Mouse (Mus musculus): ENCODE measurements around the gene Zswim3. TPM values are rescaled to one million over a fixed set of nuclear protein-coding genes. Genes with fewer than 3 reads are reported as not detected.
"Not testable (repeated sequence)": the region's sequence is repeated elsewhere in the genome, so short reads cannot be mapped to it uniquely, and the experiment has no call there.

Gene Zswim3
- total RNA-seq, 2 experiments from 2014 or later: 1.4 TPM

DNA sequence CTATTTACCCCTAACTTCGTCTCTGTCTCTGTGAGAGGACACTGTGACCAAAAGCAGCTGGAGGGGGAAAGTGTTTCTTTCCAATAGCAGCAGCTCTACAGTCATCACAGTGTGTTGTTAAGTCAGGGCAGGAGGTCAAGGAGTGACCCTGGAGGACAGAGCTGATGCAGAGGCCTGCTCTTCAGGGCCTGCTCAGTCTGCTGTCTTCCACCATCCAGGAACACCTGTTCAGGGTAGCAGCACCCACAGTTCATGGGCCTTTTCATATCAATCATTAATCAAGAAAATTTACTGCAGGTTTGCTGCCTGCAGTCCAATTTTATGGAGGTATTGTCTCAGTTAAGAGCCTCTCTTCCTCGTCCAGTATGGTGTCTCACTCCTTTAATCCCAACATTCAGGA lies 8.7 kb downstream of the Zswim3 start:
- DNase-seq: no peak

DNA sequence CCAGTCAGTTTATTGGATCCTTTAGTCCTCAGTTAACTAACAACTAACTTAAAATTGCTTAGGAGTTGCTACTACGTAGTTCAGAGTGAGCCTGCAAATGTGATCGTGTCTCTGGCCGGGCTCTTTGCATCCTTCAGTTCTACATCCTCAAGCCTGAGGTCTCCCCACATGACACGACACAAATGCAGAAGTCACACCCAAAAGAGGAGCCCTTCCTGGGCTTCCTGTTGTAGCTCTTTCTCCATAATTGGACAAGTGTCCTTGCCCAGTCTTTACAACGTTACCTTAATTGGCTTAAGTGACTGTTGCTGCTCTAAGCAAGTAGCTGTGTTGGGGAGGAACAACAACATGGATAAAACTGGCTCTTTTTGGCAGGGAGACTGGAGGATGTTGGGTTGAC lies 10.4 kb downstream of the Zswim3 start:
- no peak for DNase-seq

DNA sequence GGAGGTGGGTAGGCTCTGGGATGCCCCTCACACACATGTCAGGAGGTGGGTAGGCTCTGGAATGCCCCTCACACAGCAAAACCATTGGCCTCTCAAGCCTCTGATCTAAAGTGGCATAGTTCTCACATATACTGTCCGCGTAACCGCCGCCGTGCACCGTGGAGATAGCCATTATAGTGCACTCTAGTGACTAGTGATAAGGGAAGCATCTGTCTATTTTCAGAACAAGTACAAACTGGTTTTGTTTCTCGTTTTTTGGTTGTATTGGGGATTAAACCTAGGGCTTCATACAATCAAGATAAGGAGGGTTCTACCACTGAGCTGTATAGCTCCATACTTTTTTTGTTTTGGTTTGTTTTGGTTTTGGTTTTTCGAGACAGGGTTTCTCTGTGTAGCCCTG lies 10.9 kb downstream of the Zswim3 start:
- no peak for DNase-seq

DNA sequence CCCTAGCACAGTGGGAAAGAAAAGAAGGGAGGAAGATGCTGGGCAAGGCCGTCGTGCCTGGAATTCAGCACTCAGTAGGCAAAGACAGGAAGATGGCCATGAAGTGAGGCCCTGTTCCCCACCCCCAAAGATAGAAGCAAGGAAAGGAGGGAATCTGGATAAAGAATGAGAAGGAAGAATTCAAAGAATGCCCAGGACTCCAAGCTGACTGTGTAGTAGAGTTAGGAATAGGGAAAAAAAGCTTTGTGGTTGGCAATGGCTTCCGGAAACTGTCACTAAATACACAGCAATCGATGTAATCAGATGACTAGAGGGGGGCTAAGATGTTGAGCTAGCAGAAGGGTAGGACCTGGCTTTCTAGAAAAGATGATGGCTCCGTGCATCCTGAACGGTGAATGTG lies 12.3 kb downstream of the Zswim3 start:
- DNase-seq: no peak

DNA sequence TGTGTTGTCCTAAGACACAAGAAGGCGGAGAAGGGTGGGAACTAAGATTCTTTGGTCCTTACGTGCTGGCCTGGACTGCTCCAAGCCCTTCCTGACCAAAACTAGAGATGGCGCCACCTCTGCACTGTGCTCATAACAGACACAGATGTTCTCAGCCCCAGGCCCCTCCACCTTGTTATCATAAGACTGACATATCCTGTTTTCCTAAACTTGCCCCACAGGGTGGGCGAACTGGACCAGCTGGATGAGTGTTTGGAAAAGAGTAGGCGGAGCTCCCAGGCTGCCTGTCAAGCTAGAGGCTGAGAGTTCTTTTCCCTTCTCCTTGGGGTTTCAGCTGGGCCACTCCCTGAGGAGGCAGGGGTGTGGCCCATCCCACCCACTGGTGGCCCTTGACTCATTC lies 12.8 kb downstream of the Zswim3 start:
- no peak for DNase-seq

DNA sequence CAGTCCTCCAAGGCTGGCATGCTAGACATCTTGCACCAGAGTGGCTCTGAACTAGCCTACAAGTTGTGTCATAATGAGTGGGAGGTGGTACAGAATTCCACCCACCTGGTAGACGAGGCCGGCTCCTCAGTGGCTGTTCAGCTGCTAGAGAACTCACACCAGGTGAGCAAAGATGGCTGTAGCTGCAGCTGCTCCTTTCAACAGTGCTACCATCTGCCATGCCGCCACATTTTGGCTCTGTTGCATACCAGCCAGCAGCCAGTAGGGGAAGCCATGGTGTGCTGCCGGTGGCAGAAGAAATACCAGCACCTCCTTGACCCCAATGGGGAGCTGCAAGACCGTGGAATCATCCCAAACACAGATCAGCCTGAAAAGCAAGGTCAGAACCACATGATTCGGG lies 16.2 kb downstream of the Zswim3 start:
- DNase-seq: no peak

DNA sequence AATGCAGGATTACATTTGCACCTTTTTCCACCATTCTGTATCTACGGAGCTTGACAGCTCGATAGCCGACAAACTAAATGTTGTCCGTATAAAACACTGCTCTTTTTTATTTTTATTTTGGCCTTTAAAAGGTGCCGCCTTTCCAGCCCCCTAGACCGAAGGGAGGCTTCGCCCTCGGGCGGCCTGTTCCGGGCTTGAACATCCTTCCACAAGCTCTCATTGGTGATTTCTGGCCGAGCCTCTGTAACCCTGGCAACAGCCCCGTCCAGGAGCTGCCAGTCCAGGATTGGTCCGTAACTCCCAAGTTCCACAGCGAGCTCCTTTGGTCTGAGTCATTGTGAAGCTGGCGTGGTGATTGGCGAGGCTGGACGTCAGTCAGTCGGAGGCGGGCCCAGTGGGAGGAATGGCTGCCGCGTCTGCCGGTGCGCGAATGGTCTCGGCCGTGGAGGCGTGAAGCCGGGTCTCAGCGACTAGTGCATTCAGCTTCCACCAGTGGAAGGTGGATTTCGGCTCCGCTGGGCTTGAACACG lies 17.8 kb downstream of the Zswim3 start, which contains the start of gene Zswim1:
TSS of gene Zswim1 (plus strand) at position 51 of the 530 bp plus-strand sequence.
- peak; percentile 99 for DNase-seq

DNA sequence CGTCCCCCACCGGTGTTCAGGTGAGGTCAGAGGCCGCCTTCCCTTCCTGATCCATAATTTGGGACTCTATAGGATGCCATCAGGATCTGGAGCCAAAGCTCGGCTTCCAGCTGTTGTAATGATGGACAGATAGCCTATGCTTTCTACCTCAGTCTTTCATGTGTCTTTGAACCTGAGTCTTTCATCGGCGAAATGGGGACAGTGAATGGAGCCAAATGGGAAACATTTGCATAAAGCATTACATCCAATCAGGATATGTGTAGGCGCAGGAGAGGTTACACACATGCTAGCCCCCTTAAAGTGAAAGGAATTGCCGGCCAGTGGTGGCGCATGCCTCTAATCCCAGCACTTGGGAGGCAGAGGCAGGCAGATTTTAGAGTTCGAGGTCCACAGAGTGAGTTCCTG lies 18.3 kb downstream of the Zswim3 start:
- DNase-seq: no peak

DNA sequence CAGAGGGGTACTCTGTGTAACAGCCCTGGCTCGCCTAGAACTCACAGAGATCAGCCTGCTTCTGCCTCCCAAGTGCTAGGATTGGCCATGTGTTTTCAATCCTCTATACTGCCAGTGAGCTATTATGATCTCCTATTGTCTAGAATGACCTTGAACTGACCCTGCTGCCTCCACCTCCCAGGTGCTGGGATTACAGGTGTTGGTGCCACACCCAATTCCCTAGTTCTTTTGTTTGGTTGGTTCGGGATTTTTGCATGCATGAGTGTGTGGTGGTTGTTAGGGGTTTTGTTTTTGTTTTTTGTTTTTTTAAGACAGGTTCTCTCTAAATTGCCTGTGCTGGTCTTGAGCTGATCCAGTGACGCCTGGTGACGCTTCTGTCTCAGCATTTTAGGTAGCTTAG lies 19.1 kb downstream of the Zswim3 start:
- no peak for DNase-seq

DNA sequence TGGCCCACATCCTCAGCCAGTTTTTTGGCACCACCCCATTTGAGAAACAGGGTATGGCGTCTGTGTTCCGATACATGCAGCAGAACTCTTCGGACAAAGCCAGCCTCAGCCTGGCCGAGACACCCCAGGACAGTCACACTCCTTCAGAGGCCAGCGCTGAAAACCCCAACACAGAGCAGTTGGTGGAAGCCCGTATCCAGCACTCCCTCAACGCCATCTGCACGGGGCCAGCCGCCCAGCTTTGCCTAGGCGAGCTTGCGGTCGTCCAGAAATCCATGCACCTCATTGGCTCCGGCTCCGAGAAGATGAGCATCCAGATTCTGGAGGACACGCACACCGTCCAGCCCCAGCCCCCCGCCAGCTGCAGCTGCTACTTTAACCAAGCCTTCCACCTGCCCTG lies 20.6 kb downstream of the Zswim3 start:
- DNase-seq: no peak

DNA sequence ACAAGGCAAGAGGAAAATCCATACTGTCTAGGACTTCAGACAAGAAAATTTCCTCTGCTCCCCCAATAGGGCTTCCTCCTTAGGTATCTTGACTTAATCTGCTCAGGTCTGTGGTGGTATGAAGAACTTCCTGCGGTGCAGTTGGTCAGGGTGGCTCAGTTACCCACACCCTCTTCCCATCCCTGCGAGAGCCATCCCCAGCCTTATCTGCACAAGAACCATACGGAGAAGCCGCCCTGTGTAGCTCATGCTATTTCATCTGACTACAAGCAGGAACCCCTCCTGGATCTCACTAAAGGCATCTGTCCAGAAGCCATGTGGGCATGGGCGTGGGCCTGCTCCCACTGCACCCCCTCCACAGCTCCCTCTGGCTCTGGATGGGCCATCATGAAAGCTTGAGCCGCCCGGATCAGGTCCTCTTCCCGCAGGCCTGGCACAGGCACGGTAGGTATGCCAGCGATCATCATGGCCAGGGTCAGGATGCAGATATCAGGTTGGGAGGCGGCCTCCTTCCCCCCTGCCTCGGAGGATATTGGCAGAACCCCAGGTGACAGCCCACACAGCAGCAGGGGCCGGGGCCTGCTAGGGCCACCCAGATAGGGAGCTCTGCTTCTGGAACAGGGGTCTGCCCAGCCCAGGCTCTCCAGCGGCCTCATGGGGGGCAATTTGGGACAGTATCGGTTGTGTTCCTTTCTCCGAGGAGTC lies 22.4 kb downstream of the Zswim3 start:
- no peak for DNase-seq

DNA sequence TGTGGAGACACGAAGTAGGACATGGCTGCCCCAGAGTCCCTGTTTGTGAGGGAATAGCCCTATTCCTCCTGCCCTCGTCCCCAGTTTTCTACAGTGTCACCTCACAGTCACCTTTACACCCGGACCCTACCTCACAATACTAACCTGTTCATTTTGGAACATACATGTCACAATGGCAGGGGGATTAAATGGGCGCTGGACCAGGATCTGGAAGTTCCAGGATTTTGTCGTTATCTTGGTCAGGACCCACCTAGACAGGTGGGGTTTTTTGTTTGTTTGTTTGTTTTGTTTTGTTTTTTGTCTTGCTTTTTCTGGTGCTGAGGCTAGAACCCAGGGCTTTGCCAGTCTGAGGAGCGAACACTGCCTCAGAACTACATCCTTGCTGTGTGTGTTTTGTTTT lies 23.5 kb downstream of the Zswim3 start, which contains the start of gene Spata25:
TSS of gene Spata25 (minus strand) at position 101 of the 400 bp plus-strand sequence.
- DNase-seq: no peak

DNA sequence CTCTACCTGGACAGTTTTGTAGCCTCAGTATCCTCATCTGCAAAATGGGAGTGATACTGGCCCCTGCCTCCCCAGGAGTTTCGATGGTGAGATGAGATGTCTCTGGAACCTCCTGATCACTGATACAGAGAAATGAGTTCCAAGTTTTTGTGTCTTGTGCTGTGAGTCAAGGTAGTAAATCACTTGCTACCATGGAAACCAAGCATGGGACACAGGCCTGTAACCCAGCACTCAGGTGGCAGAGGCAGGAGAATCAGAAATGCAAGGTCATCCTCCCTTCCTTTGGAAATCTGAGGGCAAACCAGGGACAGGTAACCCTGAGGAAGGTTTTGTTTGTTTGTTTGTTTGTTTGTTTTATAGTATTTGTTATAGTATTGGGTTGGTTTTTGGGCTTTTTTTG lies 24.2 kb downstream of the Zswim3 start:
- DNase-seq: no peak

DNA sequence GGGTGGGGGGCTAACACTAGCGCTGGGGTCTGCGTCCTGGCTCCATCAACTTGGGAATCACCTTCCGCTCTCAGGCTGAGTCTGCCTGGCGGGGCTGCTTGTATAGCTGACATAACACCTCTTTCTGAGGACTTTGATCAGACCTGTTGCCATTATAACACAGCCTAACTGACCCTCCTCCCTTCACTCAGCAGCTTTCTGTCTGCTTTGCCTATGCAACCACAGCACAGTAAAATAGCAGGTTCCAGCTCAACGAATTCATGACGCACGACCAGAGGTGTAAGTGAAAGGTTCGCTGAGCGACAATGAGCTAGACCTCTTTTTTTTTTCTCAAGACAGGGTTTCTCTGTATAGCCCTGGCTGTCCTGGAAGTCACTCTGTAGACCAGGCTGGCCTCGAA lies 26.1 kb downstream of the Zswim3 start:
- DNase-seq: no peak

DNA sequence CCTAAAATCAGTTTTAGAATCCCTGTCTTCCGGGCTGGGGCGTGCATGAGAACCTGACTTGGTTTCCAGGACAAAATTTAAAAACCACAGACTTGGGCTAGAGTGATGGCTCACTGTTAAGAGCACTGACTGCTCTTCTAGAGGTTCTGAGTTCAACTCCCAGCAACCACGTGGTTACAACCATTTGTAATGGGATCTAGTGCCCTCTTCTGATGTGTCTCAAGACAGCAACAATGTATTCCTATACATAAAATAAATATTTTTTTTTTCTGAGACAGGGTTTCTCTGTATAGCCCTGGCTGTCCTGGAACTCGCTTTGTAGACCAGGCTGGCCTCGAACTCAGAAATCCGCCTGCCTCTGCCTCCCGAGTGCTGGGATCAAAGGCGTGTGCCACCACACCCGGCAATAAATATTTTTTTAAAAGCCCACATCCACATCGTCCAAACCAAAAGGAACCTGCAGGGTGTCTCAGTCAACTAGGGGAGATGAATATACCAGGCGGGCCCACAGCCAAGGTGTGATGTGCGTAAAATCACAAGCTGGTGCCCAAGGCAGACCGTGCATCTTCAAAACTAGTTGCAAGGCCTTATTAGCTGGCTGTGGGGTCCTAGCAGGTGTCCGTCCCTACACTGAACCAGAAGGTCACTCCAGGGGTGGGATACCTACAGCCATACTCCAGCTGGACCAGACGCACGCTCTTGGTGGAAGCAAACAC lies 27.3 kb downstream of the Zswim3 start:
- no peak for DNase-seq

DNA sequence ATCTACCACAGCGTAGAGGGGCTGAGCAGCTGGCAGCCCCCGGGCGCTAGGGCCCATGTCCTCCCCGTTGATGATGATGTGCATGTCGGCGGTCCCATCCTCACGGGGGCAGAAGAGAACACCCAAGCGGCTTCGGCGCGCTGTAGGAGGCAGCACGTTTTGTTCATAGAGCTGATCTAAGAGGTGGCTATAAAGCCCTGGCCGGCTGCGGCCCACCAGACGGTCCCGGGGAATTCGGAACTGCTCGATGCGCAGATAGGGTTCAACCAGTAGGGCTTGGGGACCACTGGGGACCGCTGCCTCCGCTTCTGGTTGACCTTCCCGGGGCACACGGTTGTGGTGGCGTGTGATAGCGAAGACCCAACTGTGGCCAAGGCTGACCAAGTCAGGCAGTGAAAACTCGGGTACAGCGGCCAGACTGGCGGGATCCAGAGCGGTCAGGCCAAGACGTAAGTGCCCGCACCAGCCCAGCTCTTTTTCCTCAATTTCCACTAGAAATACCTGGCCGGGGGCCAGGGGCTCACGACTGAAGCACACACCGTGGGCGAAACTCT lies 27.9 kb downstream of the Zswim3 start, which contains the start of gene Ctsa:
TSS of gene Ctsa (plus strand) at position 126 of the 554 bp plus-strand sequence.
- DNase-seq: peak; percentile 74

DNA sequence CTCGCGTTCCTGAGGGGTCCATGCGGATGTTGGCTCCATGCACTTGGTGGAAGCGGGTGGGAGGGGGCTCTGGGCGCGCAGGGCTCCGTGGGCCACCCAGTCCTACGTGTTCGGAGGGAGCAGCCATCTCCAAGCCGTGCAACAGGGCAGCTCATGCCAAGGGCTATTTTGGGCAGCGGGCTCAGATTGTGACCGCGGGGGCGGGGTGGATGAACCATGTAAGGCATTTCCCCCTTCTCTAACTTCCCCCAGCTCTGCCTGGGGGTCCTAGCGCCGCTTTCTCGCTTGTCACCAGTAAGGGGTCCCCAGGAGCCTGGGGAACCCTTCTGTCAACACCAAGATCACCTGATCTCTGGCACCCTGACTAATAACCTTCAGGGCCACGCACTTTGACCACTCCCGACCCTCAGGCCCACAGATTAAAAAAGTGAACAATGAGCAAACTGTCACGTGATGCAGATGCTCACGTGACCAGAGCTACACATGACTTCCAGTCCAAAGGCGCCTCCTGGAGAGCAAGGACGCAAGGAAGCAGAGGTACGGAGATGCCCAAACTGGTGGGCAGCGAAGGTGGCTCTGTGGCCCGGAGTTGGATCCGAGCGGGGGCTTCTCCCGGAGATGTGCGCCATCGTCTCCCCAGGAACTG lies 28.5 kb downstream of the Zswim3 start, which contains the start of gene Neurl2:
TSS of gene Neurl2 (minus strand) at position 143 of the 646 bp plus-strand sequence.
- peak; percentile 87 for DNase-seq

DNA sequence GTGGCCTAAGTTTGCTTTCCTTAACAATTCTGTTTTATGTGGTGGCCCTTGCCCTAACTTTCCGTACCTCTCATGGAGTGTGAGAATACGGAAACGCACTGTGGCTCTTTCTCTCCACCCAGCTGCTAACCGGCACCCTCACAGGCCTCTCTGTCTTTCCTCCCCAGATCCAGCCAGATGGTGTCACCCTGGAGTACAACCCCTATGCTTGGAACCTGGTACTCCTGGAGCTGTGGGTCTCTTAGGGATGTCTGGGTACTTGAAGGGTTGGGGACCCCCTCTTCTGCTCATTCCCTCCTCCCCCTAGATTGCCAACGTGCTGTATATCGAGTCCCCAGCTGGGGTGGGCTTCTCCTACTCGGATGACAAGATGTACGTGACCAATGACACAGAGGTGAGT lies 29.6 kb downstream of the Zswim3 start:
- DNase-seq: no peak

DNA sequence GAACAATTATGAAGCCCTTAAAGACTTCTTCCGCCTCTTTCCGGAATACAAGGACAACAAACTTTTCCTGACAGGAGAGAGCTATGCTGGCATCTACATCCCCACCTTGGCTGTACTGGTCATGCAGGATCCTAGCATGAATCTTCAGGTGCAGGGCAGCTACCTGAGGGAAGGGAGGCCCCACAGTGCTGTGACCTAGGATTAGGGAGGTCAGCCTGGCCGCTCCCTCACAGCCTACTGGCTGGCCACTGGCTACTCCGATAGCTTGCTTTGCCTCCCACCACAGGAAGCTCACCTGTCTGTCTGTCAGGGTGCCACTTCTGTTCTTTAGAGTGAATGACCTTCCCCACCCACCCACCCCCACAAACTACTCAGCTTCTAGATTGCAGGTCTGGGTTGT lies 30.3 kb downstream of the Zswim3 start:
- no peak for DNase-seq

DNA sequence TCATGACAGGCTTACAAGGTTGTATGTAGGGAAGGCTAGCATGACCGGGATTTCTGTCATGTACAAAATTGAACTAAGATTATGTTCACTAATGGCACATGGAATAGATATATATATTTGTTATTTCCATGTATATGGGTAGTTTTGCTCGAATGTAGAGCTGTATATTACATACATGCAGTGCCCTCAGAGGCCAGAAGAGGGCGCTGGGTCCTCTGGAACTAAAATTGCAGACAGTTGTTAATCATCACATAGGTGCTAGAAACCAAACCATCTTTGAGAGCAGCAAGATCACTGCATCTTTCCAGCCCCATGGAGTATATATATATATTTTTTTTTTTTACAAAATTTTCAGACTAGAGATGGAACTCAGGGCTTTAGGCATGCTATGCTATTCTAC lies 40.9 kb downstream of the Zswim3 start:
- no peak for DNase-seq

DNA sequence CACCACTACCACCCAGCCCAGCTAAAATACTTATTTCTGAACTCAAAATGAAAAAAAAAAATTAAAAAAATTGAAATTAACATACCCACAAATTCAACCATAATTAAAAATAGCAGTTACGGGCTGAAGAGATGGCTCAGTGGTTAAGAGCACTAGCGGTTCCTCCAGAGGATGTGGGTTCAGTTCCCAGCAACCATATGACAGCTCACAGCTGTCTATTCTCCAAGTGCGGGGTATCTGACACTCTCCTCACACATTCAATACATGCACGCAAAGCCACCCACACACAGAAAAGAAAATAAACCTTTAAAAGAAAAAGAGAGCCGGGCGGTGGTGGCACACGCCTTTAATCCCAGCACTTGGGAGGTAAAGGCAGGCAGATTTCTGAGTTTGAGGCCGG lies 45.2 kb downstream of the Zswim3 start:
- no peak for DNase-seq

DNA sequence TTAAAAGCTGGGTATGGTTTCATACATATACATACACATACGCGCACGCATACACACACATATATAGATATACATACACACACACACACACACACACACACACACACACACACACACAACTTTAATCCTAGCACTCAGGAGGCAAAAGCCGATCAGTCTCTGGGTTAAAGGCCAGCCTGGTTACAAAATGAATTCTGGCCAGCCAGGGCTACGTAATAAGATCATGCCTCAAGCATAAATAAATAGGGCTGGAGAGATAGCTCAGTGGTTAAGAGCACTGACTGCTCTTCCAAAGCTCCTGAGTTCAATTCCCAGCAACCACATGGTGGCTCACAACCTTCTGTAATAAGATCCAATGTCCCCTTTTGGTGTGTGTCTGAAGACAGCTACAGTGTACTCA lies 50.7 kb downstream of the Zswim3 start:
- DNase-seq: not testable (repeated sequence)

Measured in gastrocnemius, postnatal 25 days (tissue).